Mouse (Mus musculus) spleen, adult 2 months (tissue): ENCODE results near the gene Dhcr7.

Experiments
- CTCF ChIP-seq: fragments of 200-500 bp; IDR thresholded peaks from 2 replicates; pipeline ENCODE4 v1.5.1; 2011; ENCODE audit warnings: mild to moderate bottlenecking, inconsistent platforms; ENCODE audit not compliant: insufficient read depth, insufficient read length, insufficient replicate concordance; ENCODE audit errors: extremely low read depth
- POLR2A ChIP-seq: fragments of 200-500 bp; IDR thresholded peaks from 2 replicates; pipeline ENCODE4 v1.6.1; 2011; ENCODE audit warnings: low read depth, low read length, inconsistent platforms

- TF ChIP-seq POLR2A (no peak), CTCF (no peak)
Measured at GRCm38 (mm10) chr7:143833581-143834190, 10.7 kb downstream of the Dhcr7 start.
